Comparison of ENCODE assay signal across 16 mouse cellular contexts in genomic region chr8:103148447-103148846, GRCm38 (mm10).
DNase-seq lines count a peak whose midpoint lies in the region; ATAC-seq and TF ChIP-seq lines count a peak whose summit lies in the region.
"Had no signal": no experiment of that assay in that cellular context is flagged by ENCODE, and none has a peak within 500 bp of the region (broad histone marks: within the 10 kb centered on the region; RNA-seq: fewer than 3 reads in every experiment).

No protein-coding gene starts in this region.

- ATAC-seq in forebrain, embryonic 11.5 days (replicated peaks; ENCODE audit: low FRiP score) = no peak
- ATAC-seq in forebrain, embryonic 16.5 days = no peak; the same call in 1 of the 2 replicates
- ATAC-seq in forebrain, embryonic 12.5 days (ENCODE audit: low FRiP score) = peak; percentile 20; the same call in 1 of the 2 replicates
- peak; percentile 24; the same call in 1 of the 2 replicates for ATAC-seq in hindbrain, postnatal 0 days
- no peak for ATAC-seq in stomach, postnatal 0 days (ENCODE audit: low FRiP score, low TSS enrichment)
- ATAC-seq: lung, postnatal 0 days; Patski had no signal

- no peak overlapping the region for H3K27ac ChIP-seq in forebrain, embryonic 11.5 days (ENCODE audit: low read depth, low read length)
- no peak overlapping the region for H3K27ac ChIP-seq in forebrain, embryonic 16.5 days (ENCODE audit: low read length)
- H3K27ac ChIP-seq in forebrain, embryonic 12.5 days = 0 out of 2 replicates have a peak overlapping the region, but pooled peaks have one; percentile 42
- no peak overlapping the region for H3K27ac ChIP-seq in hindbrain, postnatal 0 days
- no peak overlapping the region for H3K27ac ChIP-seq in stomach, postnatal 0 days (replicated peaks)
- H3K27ac ChIP-seq: liver, embryonic 14.5 days had no signal

- peak; percentile 51 for DNase-seq in forebrain, embryonic 11.5 days (ENCODE audit: low spot score)
- DNase-seq in embryo, embryonic 11 days = peak; percentile 10
- DNase-seq in hindbrain, postnatal 0 days (ENCODE audit: low spot score) = no peak
- no peak for DNase-seq in testis, postnatal 14 days (ENCODE audit: low spot score)
- no peak for DNase-seq in stomach, postnatal 0 days (ENCODE audit: low spot score)
- DNase-seq: cerebellum, postnatal 36 days; kidney, adult 8-10 months; kidney, postnatal 4 days; left cerebral cortex, postnatal 4 days; thymus, postnatal 25 days had no signal

- no peak overlapping the region for H3K4me2 ChIP-seq in forebrain, embryonic 11.5 days (ENCODE audit: low read depth, low read length, severe bottlenecking)
- no peak overlapping the region for H3K4me2 ChIP-seq in forebrain, embryonic 16.5 days (ENCODE audit: low read length)
- no peak overlapping the region for H3K4me2 ChIP-seq in forebrain, embryonic 12.5 days
- no peak overlapping the region for H3K4me2 ChIP-seq in hindbrain, postnatal 0 days (ENCODE audit: low read depth, low read length)
- H3K4me2 ChIP-seq in stomach, postnatal 0 days (replicated peaks; ENCODE audit: low read depth) = no peak overlapping the region

- no peak for TF ChIP-seq CTCF in hindbrain, postnatal 0 days (IDR thresholded peaks at IDR 0.05; ENCODE audit: low read depth)
- TF ChIP-seq CTCF in stomach, postnatal 0 days (IDR thresholded peaks at IDR 0.05; ENCODE audit: low read depth) = no peak

- H3K4me3 ChIP-seq in forebrain, embryonic 11.5 days (ENCODE audit: low read depth, low read length) = no peak overlapping the region
- H3K4me3 ChIP-seq in forebrain, embryonic 16.5 days (replicated peaks; ENCODE audit: low read length) = no peak overlapping the region
- no peak overlapping the region for H3K4me3 ChIP-seq in forebrain, embryonic 12.5 days (replicated peaks)
- H3K4me3 ChIP-seq in hindbrain, postnatal 0 days (ENCODE audit: low read length) = no peak overlapping the region
- no peak overlapping the region for H3K4me3 ChIP-seq in stomach, postnatal 0 days (ENCODE audit: low read depth, low read length)
- H3K4me3 ChIP-seq: erythroblast, embryonic 14.5 days had no signal

- TF ChIP-seq EP300 in stomach, postnatal 0 days (optimal IDR thresholded peaks at IDR 0.05) = no peak

- no peaks in the 10 kb centered on the region for H3K9me3 ChIP-seq in forebrain, embryonic 11.5 days (ENCODE audit: control insufficient read depth, low read length)
- no peaks in the 10 kb centered on the region for H3K9me3 ChIP-seq in forebrain, embryonic 16.5 days (ENCODE audit: control insufficient read depth, low read length)
- H3K9me3 ChIP-seq in forebrain, embryonic 12.5 days = no peaks in the 10 kb centered on the region
- no peaks in the 10 kb centered on the region for H3K9me3 ChIP-seq in hindbrain, postnatal 0 days (ENCODE audit: low read length)
- no peaks in the 10 kb centered on the region for H3K9me3 ChIP-seq in stomach, postnatal 0 days (ENCODE audit: control insufficient read depth, low read length)

- no peaks in the 10 kb centered on the region for H3K36me3 ChIP-seq in forebrain, embryonic 11.5 days (ENCODE audit: control insufficient read depth, insufficient read depth, low read length)
- H3K36me3 ChIP-seq in forebrain, embryonic 16.5 days (ENCODE audit: control insufficient read depth, insufficient read depth) = no peaks in the 10 kb centered on the region
- no peaks in the 10 kb centered on the region for H3K36me3 ChIP-seq in forebrain, embryonic 12.5 days (replicated peaks)
- no peaks in the 10 kb centered on the region for H3K36me3 ChIP-seq in hindbrain, postnatal 0 days (ENCODE audit: insufficient read depth, low read length)
- H3K36me3 ChIP-seq in stomach, postnatal 0 days (ENCODE audit: control insufficient read depth, insufficient read depth, low read length) = no peaks in the 10 kb centered on the region

- 46% methylated on average over 10 of the region's 10 CpGs for WGBS in forebrain, embryonic 11.5 days
- WGBS in forebrain, embryonic 16.5 days = 37% methylated on average over 10 of the region's 10 CpGs
- WGBS in forebrain, embryonic 12.5 days = 40% methylated on average over 10 of the region's 10 CpGs
- 40% methylated on average over 10 of the region's 10 CpGs for WGBS in hindbrain, postnatal 0 days
- 81% methylated on average over 10 of the region's 10 CpGs for WGBS in stomach, postnatal 0 days

- H3K4me1 ChIP-seq in forebrain, embryonic 11.5 days (replicated peaks; ENCODE audit: control insufficient read depth, insufficient read depth, low read length) = peaks cover 6% of the 10 kb centered on the region; the same call in 1 of the 2 replicates
- H3K4me1 ChIP-seq in forebrain, embryonic 16.5 days (replicated peaks; ENCODE audit: control insufficient read depth, insufficient read depth, low read length) = no peaks in the 10 kb centered on the region
- H3K4me1 ChIP-seq in forebrain, embryonic 12.5 days = peaks cover 11% of the 10 kb centered on the region
- H3K4me1 ChIP-seq in hindbrain, postnatal 0 days (ENCODE audit: insufficient read depth, low read length) = 0 out of 2 replicates have a peak, but pooled peaks cover 4% of the 10 kb centered on the region
- no peaks in the 10 kb centered on the region for H3K4me1 ChIP-seq in stomach, postnatal 0 days (replicated peaks; ENCODE audit: control insufficient read depth, insufficient read depth)

- no peak overlapping the region for H3K9ac ChIP-seq in forebrain, embryonic 11.5 days (ENCODE audit: low read length)
- no peak overlapping the region for H3K9ac ChIP-seq in forebrain, embryonic 16.5 days (replicated peaks; ENCODE audit: low read depth, low read length)
- H3K9ac ChIP-seq in forebrain, embryonic 12.5 days = no peak overlapping the region
- H3K9ac ChIP-seq in hindbrain, postnatal 0 days (replicated peaks; ENCODE audit: low read length) = no peak overlapping the region
- no peak overlapping the region for H3K9ac ChIP-seq in stomach, postnatal 0 days (ENCODE audit: low read length)
- H3K9ac ChIP-seq: liver, embryonic 14.5 days had no signal

- H3K27me3 ChIP-seq in forebrain, embryonic 11.5 days (ENCODE audit: control insufficient read depth, insufficient read depth, low read length) = no peaks in the 10 kb centered on the region
- H3K27me3 ChIP-seq in forebrain, embryonic 16.5 days (replicated peaks; ENCODE audit: control insufficient read depth, insufficient read depth, low read length) = no peaks in the 10 kb centered on the region
- 0 out of 2 replicates have a peak, but pooled peaks cover 5% of the 10 kb centered on the region for H3K27me3 ChIP-seq in forebrain, embryonic 12.5 days
- H3K27me3 ChIP-seq in hindbrain, postnatal 0 days (ENCODE audit: insufficient read depth, low read length) = no peaks in the 10 kb centered on the region
- H3K27me3 ChIP-seq in stomach, postnatal 0 days (ENCODE audit: control insufficient read depth, insufficient read depth, low read length) = no peaks in the 10 kb centered on the region
- H3K27me3 ChIP-seq: Patski had no signal

Comparison
In these comparisons a context has a peak if more than half of its experiments do, and no peak if none do; other contexts are left out.
1. ATAC-seq: peak in forebrain, embryonic 12.5 days (single experiment) and hindbrain, postnatal 0 days (single experiment); none in forebrain, embryonic 11.5 days (single experiment), forebrain, embryonic 16.5 days (single experiment) and stomach, postnatal 0 days (single experiment).
2. DNase-seq: peak in forebrain, embryonic 11.5 days (single experiment) and embryo, embryonic 11 days (single experiment); none in hindbrain, postnatal 0 days (single experiment), testis, postnatal 14 days (single experiment) and stomach, postnatal 0 days (single experiment).